In the genomic region with DNA sequence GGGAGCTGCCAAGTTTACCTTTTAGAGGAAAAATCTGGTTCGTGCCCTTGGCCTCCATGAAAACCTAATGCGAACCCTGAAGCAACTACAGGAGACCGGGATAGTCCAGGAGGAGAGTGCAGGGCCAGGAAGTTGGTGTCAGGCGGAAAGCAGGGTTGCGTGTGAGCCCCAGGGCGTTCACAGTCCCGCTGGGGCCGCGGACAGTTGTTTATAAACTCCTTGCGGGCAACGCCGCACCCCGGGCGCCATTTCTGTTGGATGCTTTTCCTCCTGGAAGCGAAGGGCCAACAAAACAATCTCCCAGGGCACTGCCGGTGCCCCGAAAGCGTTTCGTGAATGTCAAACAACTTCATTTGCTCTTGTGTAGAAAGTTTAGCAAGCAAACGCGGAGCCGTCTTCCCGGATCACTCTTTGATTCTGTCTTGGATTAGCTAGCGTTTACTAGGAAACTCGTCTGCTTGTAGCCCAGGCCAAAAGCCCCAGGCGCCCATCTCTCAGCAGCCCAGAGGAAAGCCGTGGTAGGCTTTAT, we compare ENCODE assay signal across 10 mouse cellular contexts. TPM values are rescaled to one million over a fixed set of nuclear protein-coding genes. Genes with fewer than 3 reads are reported as not detected.
DNase-seq lines count a peak whose midpoint lies in the region; ATAC-seq lines count a peak whose summit lies in the region.
"Had no signal": no experiment of that assay in that cellular context is flagged by ENCODE, and none has a peak within 500 bp of the region (broad histone marks: within the 10 kb centered on the region; RNA-seq: fewer than 3 reads in every experiment).

No protein-coding gene starts in this region.

- DNase-seq in thymus, postnatal 4 days = no peak
- no peak for DNase-seq in adrenal gland, adult 18-20 months (ENCODE audit: low spot score in 2 of 2)
- DNase-seq: right cerebral cortex, postnatal 25 days had no signal

- H3K9ac ChIP-seq in forebrain, embryonic 12.5 days = no peak overlapping the region
- no peak overlapping the region for H3K9ac ChIP-seq in forebrain, embryonic 16.5 days (replicated peaks; ENCODE audit: low read depth, low read length)
- H3K9ac ChIP-seq in hindbrain, embryonic 13.5 days = no peak overlapping the region
- no peak overlapping the region; the same call in 1 of the 2 replicates for H3K9ac ChIP-seq in midbrain, embryonic 12.5 days (replicated peaks)

- 0% methylated on average over 27 of the region's 27 CpGs for WGBS in forebrain, embryonic 12.5 days
- under 1% methylated on average over 27 of the region's 27 CpGs for WGBS in forebrain, embryonic 16.5 days
- under 1% methylated on average over 27 of the region's 27 CpGs for WGBS in hindbrain, embryonic 13.5 days
- WGBS in midbrain, embryonic 12.5 days = under 1% methylated on average over 27 of the region's 27 CpGs

- ATAC-seq in forebrain, embryonic 12.5 days (ENCODE audit: low FRiP score) = no peak
- no peak for ATAC-seq in forebrain, embryonic 16.5 days
- no peak for ATAC-seq in hindbrain, embryonic 13.5 days (ENCODE audit: low FRiP score)
- ATAC-seq in midbrain, embryonic 12.5 days (ENCODE audit: low FRiP score, low read depth) = no peak
- no peak for ATAC-seq in activated CD4-positive, CD25-positive, alpha-beta regulatory T cell, adult 4 months

- H3K27ac ChIP-seq in forebrain, embryonic 12.5 days = no peak overlapping the region
- H3K27ac ChIP-seq in forebrain, embryonic 16.5 days (ENCODE audit: low read length) = no peak overlapping the region
- H3K27ac ChIP-seq in brown adipose tissue, adult 24 weeks (replicated peaks; ENCODE audit: low read depth, low read length) = no peak overlapping the region
- H3K27ac ChIP-seq in hindbrain, embryonic 13.5 days = no peak overlapping the region
- H3K27ac ChIP-seq in midbrain, embryonic 12.5 days (replicated peaks) = 0 out of 2 replicates have a peak overlapping the region, but pooled peaks have one; percentile 5

- peaks cover 98% of the 10 kb centered on the region for H3K27me3 ChIP-seq in forebrain, embryonic 12.5 days
- H3K27me3 ChIP-seq in forebrain, embryonic 16.5 days (replicated peaks; ENCODE audit: control insufficient read depth, insufficient read depth, low read length) = peaks cover 80% of the 10 kb centered on the region
- H3K27me3 ChIP-seq in hindbrain, embryonic 13.5 days = peaks cover 99% of the 10 kb centered on the region
- peaks cover 100% of the 10 kb centered on the region for H3K27me3 ChIP-seq in midbrain, embryonic 12.5 days

- no peaks in the 10 kb centered on the region for H3K36me3 ChIP-seq in forebrain, embryonic 12.5 days (replicated peaks)
- no peaks in the 10 kb centered on the region for H3K36me3 ChIP-seq in forebrain, embryonic 16.5 days (ENCODE audit: control insufficient read depth, insufficient read depth)
- H3K36me3 ChIP-seq in hindbrain, embryonic 13.5 days = no peaks in the 10 kb centered on the region
- H3K36me3 ChIP-seq in midbrain, embryonic 12.5 days = no peaks in the 10 kb centered on the region

- H3K4me3 ChIP-seq in forebrain, embryonic 12.5 days (replicated peaks) = peak overlapping the region; percentile 1; the same call in 1 of the 2 replicates
- no peak overlapping the region for H3K4me3 ChIP-seq in forebrain, embryonic 16.5 days (replicated peaks; ENCODE audit: low read length)
- peak overlapping the region; percentile 35 for H3K4me3 ChIP-seq in brown adipose tissue, adult 24 weeks (ENCODE audit: insufficient read depth, low read depth, low read length)
- 0 out of 2 replicates have a peak overlapping the region, but pooled peaks have one; percentile 12 for H3K4me3 ChIP-seq in hindbrain, embryonic 13.5 days
- peak overlapping the region; percentile 30 for H3K4me3 ChIP-seq in midbrain, embryonic 12.5 days

- H3K4me2 ChIP-seq in forebrain, embryonic 12.5 days = peak overlapping the region; percentile 38
- no peak overlapping the region for H3K4me2 ChIP-seq in forebrain, embryonic 16.5 days (ENCODE audit: low read length)
- peak overlapping the region; percentile 30; the same call in 1 of the 2 replicates for H3K4me2 ChIP-seq in hindbrain, embryonic 13.5 days
- H3K4me2 ChIP-seq in midbrain, embryonic 12.5 days (replicated peaks) = peak overlapping the region; percentile 71

- H3K9me3 ChIP-seq in forebrain, embryonic 12.5 days = no peaks in the 10 kb centered on the region
- H3K9me3 ChIP-seq in forebrain, embryonic 16.5 days (ENCODE audit: control insufficient read depth, low read length) = no peaks in the 10 kb centered on the region
- no peaks in the 10 kb centered on the region for H3K9me3 ChIP-seq in hindbrain, embryonic 13.5 days
- no peaks in the 10 kb centered on the region for H3K9me3 ChIP-seq in midbrain, embryonic 12.5 days

- peaks cover 36% of the 10 kb centered on the region for H3K4me1 ChIP-seq in forebrain, embryonic 12.5 days
- H3K4me1 ChIP-seq in forebrain, embryonic 16.5 days (replicated peaks; ENCODE audit: control insufficient read depth, insufficient read depth, low read length) = peaks cover 10% of the 10 kb centered on the region
- H3K4me1 ChIP-seq in brown adipose tissue, adult 24 weeks (ENCODE audit: control insufficient read depth, insufficient read depth, insufficient read length, low read length) = peaks cover 5% of the 10 kb centered on the region; the same call in 1 of the 2 replicates
- H3K4me1 ChIP-seq in hindbrain, embryonic 13.5 days (replicated peaks) = peaks cover 21% of the 10 kb centered on the region
- H3K4me1 ChIP-seq in midbrain, embryonic 12.5 days = peaks cover 23% of the 10 kb centered on the region

RNA-seq across cellular contexts. Expression of a gene that starts 11.1 kb away (rescaled TPM):
- 0.93 and 1.4 TPM in 2 replicates for polyA plus RNA-seq in forebrain, embryonic 12.5 days (2016; fragmentation: Nextera tagmentation; extraction: Ambion mirVana)
- 0.60 and 1.3 TPM in 2 replicates for polyA plus RNA-seq in forebrain, embryonic 16.5 days (2015; fragmentation: Nextera tagmentation; extraction: Ambion mirVana)
- polyA plus RNA-seq in brown adipose tissue, adult 24 weeks (2012; ENCODE audit: insufficient read depth, insufficient read length, missing spikeins) = 19.1 TPM in 1 of 2 replicates, not detected in the other
- polyA plus RNA-seq in hindbrain, embryonic 13.5 days (2015; fragmentation: Nextera tagmentation; extraction: Ambion mirVana) = 0.99 and 1.1 TPM in 2 replicates
- 0.87 TPM in 1 of 2 replicates, not detected in the other for polyA plus RNA-seq in midbrain, embryonic 12.5 days (2016; fragmentation: Nextera tagmentation; extraction: Ambion mirVana)
- not detected for total RNA-seq in adrenal gland, adult 18-20 months (2021)
- 1 to 10 TPM in 1 of 2 experiments, not detected in 1; 1.3 TPM for polyA plus RNA-seq in activated CD4-positive, CD25-positive, alpha-beta regulatory T cell, adult 4 months (2017; shearing (Covaris generic))
- total RNA-seq: layer of hippocampus, adult 18-20 months had no signal
